19 mouse cellular contexts compared by ENCODE assay signal in genomic region chr15:17933875-17934274, GRCm38 (mm10).
"Had no signal": no experiment of that assay in that cellular context is flagged by ENCODE, and none has a peak within 500 bp of the region (broad histone marks: within the 10 kb centered on the region; RNA-seq: fewer than 3 reads in every experiment).

No protein-coding gene starts in this region.

- H3K27ac ChIP-seq: liver, embryonic 13.5 days; liver, embryonic 15.5 days; lung, embryonic 15.5 days; macrophage; midbrain, embryonic 12.5 days; midbrain, embryonic 15.5 days; neural tube, embryonic 12.5 days; stomach, embryonic 15.5 days; stomach, postnatal 0 days had no signal

- H3K4me3 ChIP-seq: liver, embryonic 13.5 days; liver, embryonic 15.5 days; lung, embryonic 15.5 days; megakaryocyte, embryonic 14.5 days; midbrain, embryonic 12.5 days; midbrain, embryonic 15.5 days; neural tube, embryonic 12.5 days; stomach, embryonic 15.5 days had no signal

- H3K27me3 ChIP-seq: liver, embryonic 13.5 days; liver, embryonic 15.5 days; lung, embryonic 15.5 days; megakaryocyte, embryonic 14.5 days; midbrain, embryonic 12.5 days; midbrain, embryonic 15.5 days; neural tube, embryonic 12.5 days; stomach, embryonic 15.5 days had no signal

- H3K36me3 ChIP-seq: liver, embryonic 13.5 days; liver, embryonic 15.5 days; lung, embryonic 15.5 days; midbrain, embryonic 12.5 days; midbrain, embryonic 15.5 days; neural tube, embryonic 12.5 days; stomach, embryonic 15.5 days had no signal

- DNase-seq: liver, embryonic 13.5 days; liver, postnatal 0 days; lung, adult 2 months; lung, postnatal 14 days; lung, postnatal 36 days; right cerebral cortex, postnatal 25 days; right cerebral cortex, postnatal 4 days; thymus, adult 18-20 months; thymus, postnatal 14 days; thymus, postnatal 36 days had no signal

- H3K4me1 ChIP-seq: liver, embryonic 13.5 days; liver, embryonic 15.5 days; lung, embryonic 15.5 days; megakaryocyte, embryonic 14.5 days; midbrain, embryonic 12.5 days; midbrain, embryonic 15.5 days; neural tube, embryonic 12.5 days; stomach, embryonic 15.5 days had no signal
